Mouse (Mus musculus) embryo, embryonic 10 days (tissue): ENCODE data around the gene Letmd1.

ENCODE experiments used
- DNase-seq: peaks from one replicate; pipeline ENCODE4 v3.0.0-alpha.2; 2015; ENCODE audit warnings: low spot score

Gene Letmd1

GRCm38 (mm10) chr15:100508454-100509167 lies 39.8 kb downstream of the Letmd1 start:
- DNase-seq, result no peak

- no peak for DNase-seq
Measured at GRCm38 (mm10) chr15:100510072-100510471, 41.2 kb downstream of the Letmd1 start.

GRCm38 (mm10) chr15:100513387-100513786 lies 44.6 kb downstream of the Letmd1 start:
- DNase-seq, result no peak

- no peak for DNase-seq
Measured at GRCm38 (mm10) chr15:100515121-100515520, 46.3 kb downstream of the Letmd1 start.

- DNase-seq, result no peak
Measured at GRCm38 (mm10) chr15:100520306-100520705, 51.5 kb downstream of the Letmd1 start.

GRCm38 (mm10) chr15:100525405-100525804 lies 56.6 kb downstream of the Letmd1 start:
- DNase-seq, result no peak

GRCm38 (mm10) chr15:100527900-100528299 lies 59.1 kb downstream of the Letmd1 start:
- DNase-seq, result no peak
